Comparison of ENCODE assay signal across 8 mouse cellular contexts in the genomic region with DNA sequence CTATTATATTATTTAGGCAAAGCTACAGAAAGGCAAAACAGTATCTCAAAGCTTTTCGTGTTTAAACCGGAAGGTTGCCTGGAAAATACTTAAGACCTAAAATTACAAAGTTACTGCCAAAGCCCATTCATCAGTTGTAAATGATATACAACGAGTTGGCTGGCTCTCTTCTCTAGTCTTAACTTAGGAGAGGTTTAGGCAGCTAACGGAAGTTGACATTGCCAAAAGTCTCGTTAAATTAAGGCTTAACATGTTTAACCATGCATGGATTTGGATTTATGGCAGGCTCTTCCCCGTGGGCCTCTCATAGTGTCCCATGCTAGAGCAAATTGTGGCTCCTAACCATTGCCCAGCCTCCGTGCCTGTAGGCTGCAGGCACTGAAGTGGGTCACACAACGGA. TPM values are rescaled to one million over a fixed set of nuclear protein-coding genes. Genes with fewer than 3 reads are reported as not detected.
A peak's percentile ranks its signal among the peaks of the same experiment; 100 is the strongest.
DNase-seq lines count a peak whose midpoint lies in the region; ATAC-seq lines count a peak whose summit lies in the region.

No protein-coding gene starts in this region.

- peak overlapping the region; percentile 63 for H3K4me3 ChIP-seq in forebrain, embryonic 15.5 days
- peak overlapping the region; percentile 100 for H3K4me3 ChIP-seq in liver, embryonic 13.5 days (replicated peaks)

- H3K4me1 ChIP-seq in forebrain, embryonic 15.5 days = peaks cover 38% of the 10 kb centered on the region
- H3K4me1 ChIP-seq in liver, embryonic 13.5 days (replicated peaks) = peaks cover 62% of the 10 kb centered on the region

- H3K4me2 ChIP-seq in forebrain, embryonic 15.5 days (replicated peaks) = peak overlapping the region; percentile 64
- H3K4me2 ChIP-seq in liver, embryonic 13.5 days = peak overlapping the region; percentile 74

- DNase-seq in 3T3-L1 (ENCODE audit: low read depth, low spot score) (peak; percentile 34), A20 (ENCODE audit: low read depth, low spot score) (peak; percentile 29), MN1 (ENCODE audit: low spot score) (no peak)
- DNase-seq in liver, embryonic 13.5 days = no peak
- DNase-seq in urinary bladder, adult 2 months (ENCODE audit: low spot score) = no peak
- no peak for DNase-seq in right cerebral cortex, adult 2 months (ENCODE audit: low spot score in 2 of 2)
- DNase-seq in lung, postnatal 10 days = no peak

- ATAC-seq in forebrain, embryonic 15.5 days (replicated peaks) = no peak
- ATAC-seq in liver, embryonic 13.5 days (ENCODE audit: low read depth) = no peak

- under 1% methylated on average over 8 of the region's 8 CpGs for WGBS in forebrain, embryonic 15.5 days
- WGBS in liver, embryonic 13.5 days (ENCODE audit: insufficient replicate concordance) = 2% methylated on average over 8 of the region's 8 CpGs

- no peaks in the 10 kb centered on the region for H3K9me3 ChIP-seq in forebrain, embryonic 15.5 days
- H3K9me3 ChIP-seq in liver, embryonic 13.5 days (replicated peaks) = no peaks in the 10 kb centered on the region

- no peaks in the 10 kb centered on the region for H3K27me3 ChIP-seq in forebrain, embryonic 15.5 days
- no peaks in the 10 kb centered on the region for H3K27me3 ChIP-seq in liver, embryonic 13.5 days

- peak overlapping the region; percentile 5 for H3K27ac ChIP-seq in forebrain, embryonic 15.5 days (replicated peaks)
- H3K27ac ChIP-seq in liver, embryonic 13.5 days = peak overlapping the region; percentile 95

- H3K36me3 ChIP-seq in forebrain, embryonic 15.5 days = peaks cover 34% of the 10 kb centered on the region
- peaks cover 46% of the 10 kb centered on the region for H3K36me3 ChIP-seq in liver, embryonic 13.5 days

- H3K9ac ChIP-seq in forebrain, embryonic 15.5 days (replicated peaks) = peak overlapping the region; percentile 91
- H3K9ac ChIP-seq in liver, embryonic 13.5 days = peak overlapping the region; percentile 100

RNA-seq across cellular contexts. Expression of a gene that starts 1.3 kb away (rescaled TPM):
- polyA plus RNA-seq in forebrain, embryonic 15.5 days (2015; fragmentation: Nextera tagmentation; extraction: Ambion mirVana) = 231 and 237 TPM in 2 replicates
- polyA plus RNA-seq in liver, embryonic 13.5 days (2015; fragmentation: Nextera tagmentation; extraction: Ambion mirVana) = 465 and 535 TPM in 2 replicates
- polyA plus RNA-seq in urinary bladder, adult 2 months (2012; rRNA removed) = 64.4 and 68.4 TPM in 2 replicates

Comparison
In these comparisons a context has a peak if more than half of its experiments do, and no peak if none do; other contexts are left out.
1. DNase-seq: peak in 3T3-L1 (single experiment) and A20 (single experiment); none in liver, embryonic 13.5 days (single experiment), urinary bladder, adult 2 months (single experiment), MN1 (single experiment), right cerebral cortex, adult 2 months (0 of 2) and lung, postnatal 10 days (single experiment).